Mouse (Mus musculus): Measurements from ENCODE around the gene Auts2. TPM values are rescaled to one million over a fixed set of nuclear protein-coding genes. Genes with fewer than 3 reads are reported as not detected.
A peak's percentile ranks its signal among the peaks of the same experiment; 100 is the strongest.

Gene Auts2
- polyA plus RNA-seq, 1 experiment from 2014 or later = 56.7 TPM

GRCm38 (mm10) chr5:131717359-131717965 is 825.7 kb downstream of the Auts2 start:
- no peak overlapping the region for H3K4me3 ChIP-seq
- H3K4me1 ChIP-seq (replicated peaks) = peaks cover 20% of the 10 kb centered on the region
- peaks cover 12% of the 10 kb centered on the region for H3K36me3 ChIP-seq
- WGBS = 83% methylated on average over 19 of the region's 19 CpGs
- peaks cover 8% of the 10 kb centered on the region; the same call in 1 of the 2 replicates for H3K27me3 ChIP-seq (ENCODE audit: insufficient read depth, poor library complexity, severe bottlenecking)
- no peak for DNase-seq (ENCODE audit: low spot score)
- H3K27ac ChIP-seq = no peak overlapping the region
- H3K9me3 ChIP-seq = 0 out of 2 replicates have a peak, but pooled peaks cover 5% of the 10 kb centered on the region

GRCm38 (mm10) chr5:131714979-131715378 is 828.2 kb downstream of the Auts2 start:
- 90% methylated on average over 5 of the region's 5 CpGs for WGBS
- peaks cover 14% of the 10 kb centered on the region for H3K4me1 ChIP-seq (replicated peaks)

GRCm38 (mm10) chr5:131712441-131712840 is 830.7 kb downstream of the Auts2 start:
- DNase-seq (ENCODE audit: low spot score) = no peak
- Histone ChIP-seq H3K4me1 (replicated peaks) (peaks cover 4% of the 10 kb centered on the region), H3K4me3 (no peak overlapping the region), H3K36me3 (peaks cover 13% of the 10 kb centered on the region), H3K9me3 (0 out of 2 replicates have a peak, but pooled peaks cover 5% of the 10 kb centered on the region), H3K27me3 (ENCODE audit: insufficient read depth, poor library complexity, severe bottlenecking) (peaks cover 4% of the 10 kb centered on the region; the same call in 1 of the 2 replicates), H3K27ac (no peak overlapping the region)
- WGBS = 88% methylated on average over 2 of the region's 2 CpGs

More at GRCm38 (mm10) chr5:131714979-131715378, 828.2 kb downstream of the Auts2 start:
- H3K27me3 ChIP-seq (ENCODE audit: insufficient read depth, poor library complexity, severe bottlenecking) = peaks cover 8% of the 10 kb centered on the region; the same call in 1 of the 2 replicates
- DNase-seq (ENCODE audit: low spot score) = no peak
- peaks cover 13% of the 10 kb centered on the region for H3K36me3 ChIP-seq
- H3K27ac ChIP-seq = no peak overlapping the region
- 0 out of 2 replicates have a peak, but pooled peaks cover 5% of the 10 kb centered on the region for H3K9me3 ChIP-seq
- H3K4me3 ChIP-seq = no peak overlapping the region

GRCm38 (mm10) chr5:131711474-131712129 is 831.5 kb downstream of the Auts2 start:
- WGBS = 67% methylated on average over 5 of the region's 5 CpGs

GRCm38 (mm10) chr5:131710735-131711473 is 832.2 kb downstream of the Auts2 start:
- peak overlapping the region; percentile 29; the same call in 1 of the 2 replicates for H3K27ac ChIP-seq
- peak; percentile 21 for DNase-seq (ENCODE audit: low spot score)
- peaks cover 11% of the 10 kb centered on the region for H3K36me3 ChIP-seq
- H3K27me3 ChIP-seq (ENCODE audit: insufficient read depth, poor library complexity, severe bottlenecking) = no peaks in the 10 kb centered on the region
- H3K4me3 ChIP-seq = no peak overlapping the region
- WGBS = 73% methylated on average over 8 of the region's 8 CpGs
- peaks cover 4% of the 10 kb centered on the region; the same call in 1 of the 2 replicates for H3K4me1 ChIP-seq (replicated peaks)
- 0 out of 2 replicates have a peak, but pooled peaks cover 5% of the 10 kb centered on the region for H3K9me3 ChIP-seq

More at GRCm38 (mm10) chr5:131711474-131712129, 831.5 kb downstream of the Auts2 start:
- 0 out of 2 replicates have a peak, but pooled peaks cover 5% of the 10 kb centered on the region for H3K9me3 ChIP-seq
- 0 out of 2 replicates have a peak, but pooled peaks cover 4% of the 10 kb centered on the region for H3K27me3 ChIP-seq (ENCODE audit: insufficient read depth, poor library complexity, severe bottlenecking)
- peak overlapping the region; percentile 29; the same call in 1 of the 2 replicates for H3K27ac ChIP-seq
- peaks cover 13% of the 10 kb centered on the region for H3K36me3 ChIP-seq
- peaks cover 4% of the 10 kb centered on the region; the same call in 1 of the 2 replicates for H3K4me1 ChIP-seq (replicated peaks)
- H3K4me3 ChIP-seq = no peak overlapping the region
- no peak for DNase-seq (ENCODE audit: low spot score)

GRCm38 (mm10) chr5:131707471-131707870 is 835.7 kb downstream of the Auts2 start:
- 0 out of 2 replicates have a peak, but pooled peaks cover 1% of the 10 kb centered on the region for H3K36me3 ChIP-seq
- no peak overlapping the region for H3K4me3 ChIP-seq
- WGBS = 92% methylated on average over 7 of the region's 7 CpGs
- H3K27me3 ChIP-seq (ENCODE audit: insufficient read depth, poor library complexity, severe bottlenecking) = no peaks in the 10 kb centered on the region
- H3K4me1 ChIP-seq (replicated peaks) = peaks cover 4% of the 10 kb centered on the region; the same call in 1 of the 2 replicates
- H3K9me3 ChIP-seq = no peaks in the 10 kb centered on the region
- no peak for DNase-seq (ENCODE audit: low spot score)
- H3K27ac ChIP-seq = no peak overlapping the region

- Histone ChIP-seq H3K4me1 (replicated peaks) (no peaks in the 10 kb centered on the region; the same call in 1 of the 2 replicates), H3K4me3 (no peak overlapping the region), H3K27ac (no peak overlapping the region), H3K36me3 (no peaks in the 10 kb centered on the region), H3K9me3 (no peaks in the 10 kb centered on the region), H3K27me3 (ENCODE audit: insufficient read depth, poor library complexity, severe bottlenecking) (no peaks in the 10 kb centered on the region)
- DNase-seq (ENCODE audit: low spot score) = peak; percentile 17
- WGBS = 72% methylated on average over 6 of the region's 6 CpGs
These were observed 839.4 kb downstream of the Auts2 start for GRCm38 (mm10) chr5:131703729-131704128.

- DNase-seq (ENCODE audit: low spot score) = no peak
- H3K4me3 ChIP-seq = no peak overlapping the region
- H3K9me3 ChIP-seq = no peaks in the 10 kb centered on the region
- no peaks in the 10 kb centered on the region for H3K36me3 ChIP-seq
- no peaks in the 10 kb centered on the region; the same call in none of the 2 replicates for H3K4me1 ChIP-seq (replicated peaks)
- no peaks in the 10 kb centered on the region for H3K27me3 ChIP-seq (ENCODE audit: insufficient read depth, poor library complexity, severe bottlenecking)
- WGBS = 91% methylated on average over 6 of the region's 6 CpGs
- no peak overlapping the region for H3K27ac ChIP-seq
These were observed 840.2 kb downstream of the Auts2 start for GRCm38 (mm10) chr5:131702840-131703392.

- Histone ChIP-seq H3K4me3 (no peak overlapping the region), H3K9me3 (no peaks in the 10 kb centered on the region), H3K27ac (no peak overlapping the region), H3K27me3 (ENCODE audit: insufficient read depth, poor library complexity, severe bottlenecking) (0 out of 2 replicates have a peak, but pooled peaks cover 6% of the 10 kb centered on the region), H3K4me1 (replicated peaks) (peaks cover 6% of the 10 kb centered on the region), H3K36me3 (no peaks in the 10 kb centered on the region)
- no peak for DNase-seq (ENCODE audit: low spot score)
- 94% methylated on average over 7 of the region's 7 CpGs for WGBS
These were observed 844.2 kb downstream of the Auts2 start for GRCm38 (mm10) chr5:131698900-131699299.

GRCm38 (mm10) chr5:131690781-131691180 is 852.4 kb downstream of the Auts2 start:
- Histone ChIP-seq H3K4me3 (no peak overlapping the region), H3K4me1 (replicated peaks) (no peaks in the 10 kb centered on the region), H3K36me3 (no peaks in the 10 kb centered on the region), H3K27me3 (ENCODE audit: insufficient read depth, poor library complexity, severe bottlenecking) (peaks cover 6% of the 10 kb centered on the region; the same call in 1 of the 2 replicates), H3K9me3 (no peaks in the 10 kb centered on the region), H3K27ac (no peak overlapping the region)
- DNase-seq (ENCODE audit: low spot score) = no peak
- WGBS = 90% methylated on average over 1 of the region's 1 CpGs

GRCm38 (mm10) chr5:131686956-131687618 is 856.1 kb downstream of the Auts2 start:
- Histone ChIP-seq H3K36me3 (0 out of 2 replicates have a peak, but pooled peaks cover 5% of the 10 kb centered on the region), H3K27me3 (ENCODE audit: insufficient read depth, poor library complexity, severe bottlenecking) (no peaks in the 10 kb centered on the region), H3K9me3 (peaks cover 5% of the 10 kb centered on the region), H3K4me1 (replicated peaks) (no peaks in the 10 kb centered on the region), H3K27ac (no peak overlapping the region), H3K4me3 (no peak overlapping the region)
- DNase-seq (ENCODE audit: low spot score) = no peak
- 83% methylated on average over 8 of the region's 8 CpGs for WGBS
